Mouse (Mus musculus) forebrain, embryonic 10.5 days (tissue): ENCODE results near the gene Evx1. TPM values are rescaled to one million over a fixed set of nuclear protein-coding genes. Genes with fewer than 3 reads are reported as not detected.
"Not testable (repeated sequence)": the region's sequence is repeated elsewhere in the genome, so short reads cannot be mapped to it uniquely, and the experiment has no call there.

Source experiments
- DNase-seq: peaks from one replicate; pipeline ENCODE4 v3.0.0-alpha.2; 2017; ENCODE audit warnings: low spot score; ENCODE audit errors: extremely low spot score
- H3K27ac ChIP-seq: fragments of 300-500 bp; sonication (generic); 2 replicates; pipeline ENCODE4 v1.5.1; 2016; ENCODE audit warnings: mild to moderate bottlenecking
- H3K27me3 ChIP-seq: fragments of 300-500 bp; sonication (generic); 2 replicates; pipeline ENCODE4 v1.6.1; 2016; ENCODE audit warnings: mild to moderate bottlenecking; ENCODE audit not compliant: poor library complexity, severe bottlenecking
- H3K36me3 ChIP-seq: fragments of 300-500 bp; sonication (generic); replicated peaks from 2 replicates; pipeline ENCODE4 v1.6.1; 2016; ENCODE audit warnings: mild to moderate bottlenecking, moderate library complexity
- H3K4me1 ChIP-seq: fragments of 300-500 bp; sonication (generic); 2 replicates; pipeline ENCODE4 v1.6.1; 2016
- H3K4me3 ChIP-seq: fragments of 300-500 bp; sonication (generic); 2 replicates; pipeline ENCODE4 v1.5.1; 2016; ENCODE audit warnings: mild to moderate bottlenecking, moderate library complexity
- H3K9me3 ChIP-seq: fragments of 300-500 bp; sonication (generic); 2 replicates; pipeline ENCODE4 v1.6.1; 2016; ENCODE audit warnings: mild to moderate bottlenecking, moderate library complexity
- WGBS: fragments of 180-500 bp; shearing (Covaris S2); methylation state at CpG from one replicate; pipeline ENCODE4 v1.1.7; 2016; 5-methylcytosine and 5-hydroxymethylcytosine counted together
- polyA plus RNA-seq: library from polyadenylated mRNA; unstranded; fragments of >200 nt; fragmentation: Nextera tagmentation; extraction: Ambion mirVana; gene quantifications from 2 replicates; pipeline ENCODE4 v1.2.1, GENCODE M21; 2016

Gene Evx1
- polyA plus RNA-seq, 1 experiment from 2014 or later = not detected

GRCm38 (mm10) chr6:52319956-52320690 lies 6.8 kb downstream of the Evx1 start:
- no peak for DNase-seq
- H3K27ac ChIP-seq = no peak overlapping the region
- peaks cover 21% of the 10 kb centered on the region for H3K4me1 ChIP-seq
- H3K27me3 ChIP-seq = peaks cover 99% of the 10 kb centered on the region
- 2% methylated on average over 17 of the region's 17 CpGs for WGBS
- no peak overlapping the region for H3K4me3 ChIP-seq
- H3K36me3 ChIP-seq = no peaks in the 10 kb centered on the region
- no peaks in the 10 kb centered on the region for H3K9me3 ChIP-seq

GRCm38 (mm10) chr6:52320966-52321825 lies 7.9 kb downstream of the Evx1 start:
- Histone ChIP-seq H3K27me3 (peaks cover 99% of the 10 kb centered on the region), H3K4me3 (no peak overlapping the region), H3K27ac (no peak overlapping the region), H3K9me3 (no peaks in the 10 kb centered on the region), H3K36me3 (no peaks in the 10 kb centered on the region), H3K4me1 (peaks cover 20% of the 10 kb centered on the region)
- peak; percentile 23 for DNase-seq
- 4% methylated on average over 12 of the region's 12 CpGs for WGBS

GRCm38 (mm10) chr6:52321826-52322315 lies 8.6 kb downstream of the Evx1 start:
- no peak overlapping the region for H3K4me3 ChIP-seq
- no peak overlapping the region for H3K27ac ChIP-seq
- DNase-seq = peak; percentile 34
- peaks cover 13% of the 10 kb centered on the region for H3K4me1 ChIP-seq
- peaks cover 99% of the 10 kb centered on the region for H3K27me3 ChIP-seq
- WGBS = under 1% methylated on average over 21 of the region's 21 CpGs
- H3K36me3 ChIP-seq = no peaks in the 10 kb centered on the region
- H3K9me3 ChIP-seq = no peaks in the 10 kb centered on the region

GRCm38 (mm10) chr6:52322721-52323215 lies 9.5 kb downstream of the Evx1 start:
- no peak overlapping the region for H3K27ac ChIP-seq
- peaks cover 11% of the 10 kb centered on the region for H3K4me1 ChIP-seq
- no peak overlapping the region for H3K4me3 ChIP-seq
- no peaks in the 10 kb centered on the region for H3K9me3 ChIP-seq
- under 1% methylated on average over 16 of the region's 16 CpGs for WGBS
- peak; percentile 49 for DNase-seq
- H3K27me3 ChIP-seq = peaks cover 98% of the 10 kb centered on the region
- H3K36me3 ChIP-seq = no peaks in the 10 kb centered on the region

- Histone ChIP-seq H3K36me3 (no peaks in the 10 kb centered on the region), H3K4me3 (no peak overlapping the region), H3K27ac (no peak overlapping the region), H3K27me3 (peaks cover 98% of the 10 kb centered on the region), H3K4me1 (peaks cover 11% of the 10 kb centered on the region), H3K9me3 (no peaks in the 10 kb centered on the region)
- under 1% methylated on average over 10 of the region's 10 CpGs for WGBS
- no peak for DNase-seq
Observed at GRCm38 (mm10) chr6:52323292-52323691, 10.0 kb downstream of the Evx1 start.

- no peak for DNase-seq
Observed at GRCm38 (mm10) chr6:52324061-52324460, 10.8 kb downstream of the Evx1 start.

GRCm38 (mm10) chr6:52346816-52347215 lies 33.5 kb downstream of the Evx1 start:
- not testable (repeated sequence) for H3K27me3 ChIP-seq, H3K9me3 ChIP-seq, DNase-seq, H3K4me1 ChIP-seq, H3K27ac ChIP-seq, H3K4me3 ChIP-seq, H3K36me3 ChIP-seq
- 95% methylated on average over 16 of the region's 16 CpGs for WGBS

More at GRCm38 (mm10) chr6:52324061-52324460, 10.8 kb downstream of the Evx1 start:
- Histone ChIP-seq H3K36me3 (no peaks in the 10 kb centered on the region), H3K27me3 (peaks cover 92% of the 10 kb centered on the region), H3K4me3 (no peak overlapping the region), H3K27ac (no peak overlapping the region), H3K4me1 (peaks cover 11% of the 10 kb centered on the region), H3K9me3 (no peaks in the 10 kb centered on the region)
- WGBS = 36% methylated on average over 3 of the region's 3 CpGs

- Histone ChIP-seq H3K4me3 (no peak overlapping the region), H3K36me3 (no peaks in the 10 kb centered on the region), H3K9me3 (no peaks in the 10 kb centered on the region), H3K4me1 (peaks cover 33% of the 10 kb centered on the region), H3K27ac (no peak overlapping the region), H3K27me3 (peaks cover 8% of the 10 kb centered on the region)
- WGBS = 91% methylated on average over 2 of the region's 2 CpGs
- no peak for DNase-seq
Observed at GRCm38 (mm10) chr6:52366021-52366420, 52.7 kb downstream of the Evx1 start.

GRCm38 (mm10) chr6:52366533-52366932 lies 53.2 kb downstream of the Evx1 start:
- Histone ChIP-seq H3K27ac (peak overlapping the region; percentile 48; the same call in 1 of the 2 replicates), H3K9me3 (no peaks in the 10 kb centered on the region), H3K4me1 (peaks cover 34% of the 10 kb centered on the region), H3K36me3 (no peaks in the 10 kb centered on the region), H3K4me3 (no peak overlapping the region), H3K27me3 (peaks cover 8% of the 10 kb centered on the region)
- DNase-seq = no peak
- 78% methylated on average over 11 of the region's 11 CpGs for WGBS

GRCm38 (mm10) chr6:52367067-52367466 lies 53.8 kb downstream of the Evx1 start:
- Histone ChIP-seq H3K27ac (peak overlapping the region; percentile 48; the same call in 1 of the 2 replicates), H3K36me3 (no peaks in the 10 kb centered on the region), H3K4me1 (peaks cover 34% of the 10 kb centered on the region), H3K27me3 (peaks cover 8% of the 10 kb centered on the region), H3K4me3 (no peak overlapping the region), H3K9me3 (no peaks in the 10 kb centered on the region)
- 86% methylated on average over 4 of the region's 4 CpGs for WGBS
- no peak for DNase-seq
